Mouse (Mus musculus) olfactory bulb, adult 2 months (tissue): Measurements from ENCODE around the gene Kcnk12.

Experiments used
- CTCF ChIP-seq: fragments of 200-500 bp; IDR thresholded peaks from 2 replicates; pipeline ENCODE4 v1.5.1; 2012; ENCODE audit warnings: low read depth, mild to moderate bottlenecking, low read length, moderate library complexity; ENCODE audit not compliant: insufficient read depth
- POLR2A ChIP-seq: fragments of 200-500 bp; IDR thresholded peaks from 2 replicates; pipeline ENCODE4 v1.6.1; 2012; ENCODE audit warnings: mild to moderate bottlenecking, low read depth, low read length, moderate library complexity; ENCODE audit not compliant: insufficient read depth

GRCm38 (mm10) chr17:87785721-87786120 is 12.1 kb downstream of the Kcnk12 start:
- TF ChIP-seq CTCF (no peak), POLR2A (no peak)
